Mouse (Mus musculus): Measurements from ENCODE around the gene Olfr316.

DNA sequence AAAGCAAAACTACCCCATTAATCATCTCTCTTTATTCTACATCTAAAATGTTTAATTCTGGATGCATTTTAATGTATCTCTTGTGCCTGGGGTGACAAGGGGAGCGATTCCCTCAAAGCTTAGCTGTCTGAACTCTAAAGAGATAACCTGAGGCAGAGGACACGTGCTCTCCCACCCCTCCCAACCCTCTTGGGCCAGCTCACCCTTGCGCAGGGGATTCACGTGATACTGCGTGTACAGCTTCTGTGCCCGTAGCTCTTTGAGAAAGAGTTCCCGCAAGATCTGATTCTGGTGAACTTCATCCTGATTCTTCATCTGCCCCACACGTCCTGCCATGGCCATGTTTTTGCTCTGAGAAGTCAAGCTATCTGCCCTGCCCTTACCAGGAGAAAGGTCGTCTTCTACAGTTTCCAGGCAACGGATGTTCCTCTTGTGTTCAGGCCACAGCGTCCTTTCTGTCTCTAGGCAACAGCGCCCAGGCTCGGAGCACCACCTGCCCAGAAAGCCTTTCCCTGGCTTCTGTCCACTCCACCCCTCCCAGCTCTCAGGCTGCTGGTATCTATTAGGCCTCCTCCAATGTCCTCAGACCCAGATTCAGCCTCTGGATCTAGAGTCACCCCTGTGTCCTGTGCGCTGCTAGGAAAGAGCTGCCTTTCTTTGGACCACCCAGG lies 49.2 kb downstream of the Olfr316 start, which contains the start of gene Fam183b:
- TF ChIP-seq CTCF (IDR thresholded peaks at IDR 0.05; ENCODE audit: low read depth) = no peak
- no peak for TF ChIP-seq EP300 (IDR thresholded peaks at IDR 0.05; ENCODE audit: low read depth)

Measured in heart, postnatal 0 days (tissue).